Mouse (Mus musculus): Measurements from ENCODE around the gene Syt1. TPM values are rescaled to one million over a fixed set of nuclear protein-coding genes. Genes with fewer than 3 reads are reported as not detected.

The Syt1 gene
- polyA plus RNA-seq, 1 experiment: not detected

DNA sequence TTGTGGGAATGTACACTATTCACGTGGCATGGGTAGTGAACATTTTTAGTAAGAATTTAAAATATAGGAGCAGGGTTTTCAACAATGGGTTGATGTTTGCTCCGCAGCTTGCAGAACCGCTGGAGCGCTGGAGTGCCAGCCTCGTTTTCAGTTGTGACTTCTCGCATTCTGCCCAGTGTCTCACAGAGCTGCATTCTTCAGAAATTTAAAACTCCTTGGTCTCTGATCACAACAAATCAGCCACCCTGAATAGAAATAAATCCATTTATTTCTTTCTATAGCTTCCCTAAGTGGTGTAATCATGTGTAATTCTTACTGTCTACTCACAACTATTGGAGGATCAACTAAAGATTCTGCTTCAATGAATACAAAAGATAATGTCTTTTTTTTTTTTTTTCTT, 458.2 kb downstream of the Syt1 start:
- no peak for TF ChIP-seq GATA1 (IDR thresholded peaks at IDR 0.05; ENCODE audit: low read length)
- no peak for TF ChIP-seq TAL1 (IDR thresholded peaks at IDR 0.05; ENCODE audit: low read length)
- Histone ChIP-seq H3K36me3 (ENCODE audit: control insufficient read depth) (no peaks in the 10 kb centered on the region), H3K27me3 (ENCODE audit: control insufficient read depth) (no peaks in the 10 kb centered on the region), H3K9me3 (ENCODE audit: control insufficient read depth, low read length) (no peaks in the 10 kb centered on the region), H3K4me1 (ENCODE audit: control insufficient read depth) (no peaks in the 10 kb centered on the region; the same call in 1 of the 2 replicates), H3K4me3 (replicated peaks) (no peak overlapping the region)

DNA sequence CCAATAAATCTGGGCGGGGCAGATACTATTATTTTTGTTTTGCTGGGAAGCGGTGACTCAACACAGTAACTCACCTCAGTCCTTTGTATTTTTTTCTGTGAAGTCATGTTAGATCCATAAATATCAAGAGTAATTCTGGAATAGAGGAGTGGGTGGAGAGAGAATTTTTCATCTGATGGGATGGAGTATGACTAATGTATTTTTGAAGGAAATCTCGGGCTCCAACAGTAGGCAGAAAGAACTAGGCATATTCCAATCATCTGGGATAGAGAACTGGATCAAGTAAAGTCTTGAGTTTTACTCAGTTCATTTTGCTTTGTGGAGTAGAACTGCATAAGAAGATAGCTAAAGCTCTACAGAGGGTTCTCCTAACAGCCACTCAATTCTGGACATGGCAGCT, 465.1 kb downstream of the Syt1 start:
- H3K4me1 ChIP-seq (ENCODE audit: control insufficient read depth): no peaks in the 10 kb centered on the region
- no peaks in the 10 kb centered on the region for H3K9me3 ChIP-seq (ENCODE audit: control insufficient read depth, low read length)
- TF ChIP-seq GATA1 (IDR thresholded peaks at IDR 0.05; ENCODE audit: low read length): no peak
- no peak for TF ChIP-seq TAL1 (IDR thresholded peaks at IDR 0.05; ENCODE audit: low read length)
- H3K4me3 ChIP-seq (replicated peaks): no peak overlapping the region
- H3K27me3 ChIP-seq (ENCODE audit: control insufficient read depth): no peaks in the 10 kb centered on the region
- no peaks in the 10 kb centered on the region for H3K36me3 ChIP-seq (ENCODE audit: control insufficient read depth)

- Histone ChIP-seq H3K27me3 (ENCODE audit: control insufficient read depth) (no peaks in the 10 kb centered on the region), H3K9me3 (ENCODE audit: control insufficient read depth, low read length) (no peaks in the 10 kb centered on the region), H3K4me3 (replicated peaks) (no peak overlapping the region), H3K4me1 (ENCODE audit: control insufficient read depth) (no peaks in the 10 kb centered on the region), H3K36me3 (ENCODE audit: control insufficient read depth) (no peaks in the 10 kb centered on the region)
- TF ChIP-seq TAL1 (IDR thresholded peaks at IDR 0.05; ENCODE audit: low read length) (no peak), GATA1 (IDR thresholded peaks at IDR 0.05; ENCODE audit: low read length) (no peak)
Measured at GRCm38 (mm10) chr10:108541555-108541954, 469.2 kb downstream of the Syt1 start.

DNA sequence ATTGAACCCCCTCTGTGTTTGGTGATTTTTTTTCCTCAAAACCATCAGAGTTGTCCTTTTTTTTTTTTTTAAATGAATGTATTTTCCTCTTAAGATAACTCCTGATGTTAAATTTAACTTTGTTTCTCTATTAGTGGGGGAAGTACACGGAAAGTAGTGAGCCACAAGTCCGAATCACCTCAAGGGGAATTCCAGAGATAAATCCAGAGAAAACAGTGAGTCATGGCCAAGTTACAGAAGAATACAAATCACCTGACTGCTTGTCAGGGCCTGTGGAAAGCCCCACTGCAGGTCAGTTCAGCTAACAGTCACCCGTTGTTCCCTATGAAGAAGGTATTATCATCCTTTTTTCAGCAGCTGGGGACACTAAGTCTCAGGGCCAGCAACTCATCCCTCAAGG, 472.2 kb downstream of the Syt1 start:
- H3K9me3 ChIP-seq (ENCODE audit: control insufficient read depth, low read length): no peaks in the 10 kb centered on the region

GRCm38 (mm10) chr10:108537641-108538040, 473.1 kb downstream of the Syt1 start:
- no peaks in the 10 kb centered on the region for H3K9me3 ChIP-seq (ENCODE audit: control insufficient read depth, low read length)
- no peaks in the 10 kb centered on the region for H3K36me3 ChIP-seq (ENCODE audit: control insufficient read depth)
- H3K27me3 ChIP-seq (ENCODE audit: control insufficient read depth): no peaks in the 10 kb centered on the region

More for the DNA sequence above, 472.2 kb downstream of the Syt1 start:
- TF ChIP-seq TAL1 (IDR thresholded peaks at IDR 0.05; ENCODE audit: low read length): no peak
- no peak for TF ChIP-seq GATA1 (IDR thresholded peaks at IDR 0.05; ENCODE audit: low read length)
- Histone ChIP-seq H3K27me3 (ENCODE audit: control insufficient read depth) (no peaks in the 10 kb centered on the region), H3K4me1 (ENCODE audit: control insufficient read depth) (no peaks in the 10 kb centered on the region), H3K4me3 (replicated peaks) (no peak overlapping the region), H3K36me3 (ENCODE audit: control insufficient read depth) (no peaks in the 10 kb centered on the region)

DNA sequence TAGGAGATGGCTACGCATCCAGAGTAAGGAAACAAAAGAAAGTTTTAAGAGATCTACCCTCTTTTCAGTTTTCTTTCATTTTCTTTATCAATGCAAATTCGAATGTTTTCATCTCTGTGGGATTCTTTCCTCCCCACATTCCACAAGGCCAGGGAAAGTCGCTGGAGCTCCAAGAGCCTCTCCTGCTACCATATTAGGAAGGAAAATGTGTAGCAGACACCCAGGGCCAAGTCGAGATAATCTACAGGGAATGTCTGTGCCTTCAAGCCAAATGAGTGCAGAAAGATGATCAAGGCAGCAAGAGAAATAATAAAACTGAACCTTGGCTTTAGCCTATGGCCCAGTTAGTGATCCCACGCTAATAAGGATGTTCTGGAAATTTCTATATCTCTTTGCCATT, 474.9 kb downstream of the Syt1 start:
- Histone ChIP-seq H3K4me1 (ENCODE audit: control insufficient read depth) (no peaks in the 10 kb centered on the region), H3K27me3 (ENCODE audit: control insufficient read depth) (no peaks in the 10 kb centered on the region), H3K4me3 (replicated peaks) (no peak overlapping the region), H3K9me3 (ENCODE audit: control insufficient read depth, low read length) (no peaks in the 10 kb centered on the region), H3K36me3 (ENCODE audit: control insufficient read depth) (no peaks in the 10 kb centered on the region)
- no peak for TF ChIP-seq GATA1 (IDR thresholded peaks at IDR 0.05; ENCODE audit: low read length)
- TF ChIP-seq TAL1 (IDR thresholded peaks at IDR 0.05; ENCODE audit: low read length): no peak

More at GRCm38 (mm10) chr10:108537641-108538040, 473.1 kb downstream of the Syt1 start:
- H3K4me1 ChIP-seq (ENCODE audit: control insufficient read depth): no peaks in the 10 kb centered on the region
- H3K4me3 ChIP-seq (replicated peaks): no peak overlapping the region
- no peak for TF ChIP-seq GATA1 (IDR thresholded peaks at IDR 0.05; ENCODE audit: low read length)
- TF ChIP-seq TAL1 (IDR thresholded peaks at IDR 0.05; ENCODE audit: low read length): no peak

DNA sequence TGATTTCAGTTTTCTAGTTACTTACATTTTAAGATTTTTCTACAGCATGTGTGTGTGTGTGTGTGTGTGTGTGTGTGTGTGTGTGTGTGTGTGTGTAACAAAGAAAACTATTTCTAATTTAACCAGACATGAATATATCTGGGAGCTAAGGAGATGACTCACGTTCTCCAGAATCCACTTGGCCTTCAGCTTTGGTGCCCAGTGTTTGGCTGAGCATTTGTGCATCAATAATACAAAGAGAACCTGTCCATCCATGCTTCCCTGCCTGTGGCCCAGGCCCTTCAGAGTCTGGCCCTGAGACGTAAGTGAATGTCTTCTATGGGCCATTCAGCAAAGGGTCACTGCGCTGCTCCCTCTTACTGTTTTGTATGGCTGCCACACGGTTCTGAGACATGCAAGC, 476.7 kb downstream of the Syt1 start:
- H3K36me3 ChIP-seq (ENCODE audit: control insufficient read depth): no peaks in the 10 kb centered on the region
- no peak for TF ChIP-seq TAL1 (IDR thresholded peaks at IDR 0.05; ENCODE audit: low read length)
- no peaks in the 10 kb centered on the region for H3K27me3 ChIP-seq (ENCODE audit: control insufficient read depth)
- no peaks in the 10 kb centered on the region for H3K9me3 ChIP-seq (ENCODE audit: control insufficient read depth, low read length)
- H3K4me1 ChIP-seq (ENCODE audit: control insufficient read depth): no peaks in the 10 kb centered on the region
- H3K4me3 ChIP-seq (replicated peaks): no peak overlapping the region

DNA sequence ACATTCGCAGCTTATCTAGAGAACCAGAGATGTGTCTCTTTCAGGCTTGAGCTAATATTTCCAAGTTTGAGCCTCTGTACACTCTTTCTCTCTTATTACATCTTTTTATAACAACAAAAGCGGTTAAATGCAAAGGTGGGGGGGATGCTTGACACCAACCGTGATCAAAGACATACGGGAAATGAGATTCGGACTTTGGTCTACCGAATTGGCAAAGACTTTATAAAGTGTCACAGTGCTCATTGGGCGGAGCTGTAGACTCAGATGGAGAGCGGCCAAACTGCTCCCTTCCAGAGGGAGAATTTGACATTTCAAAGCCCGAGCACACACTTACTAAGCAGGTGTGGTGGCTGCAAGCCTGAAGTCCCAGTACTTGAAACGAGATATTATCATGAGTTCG, 477.9 kb downstream of the Syt1 start:
- TF ChIP-seq GATA1 (IDR thresholded peaks at IDR 0.05; ENCODE audit: low read length) (no peak), TAL1 (IDR thresholded peaks at IDR 0.05; ENCODE audit: low read length) (no peak)
- no peak overlapping the region for H3K4me3 ChIP-seq (replicated peaks)
- H3K4me1 ChIP-seq (ENCODE audit: control insufficient read depth): no peaks in the 10 kb centered on the region
- no peaks in the 10 kb centered on the region for H3K9me3 ChIP-seq (ENCODE audit: control insufficient read depth, low read length)
- no peaks in the 10 kb centered on the region for H3K27me3 ChIP-seq (ENCODE audit: control insufficient read depth)
- no peaks in the 10 kb centered on the region for H3K36me3 ChIP-seq (ENCODE audit: control insufficient read depth)

GRCm38 (mm10) chr10:108532283-108532682, 478.5 kb downstream of the Syt1 start:
- Histone ChIP-seq H3K36me3 (ENCODE audit: control insufficient read depth) (no peaks in the 10 kb centered on the region), H3K4me3 (replicated peaks) (no peak overlapping the region)
- TF ChIP-seq TAL1 (IDR thresholded peaks at IDR 0.05; ENCODE audit: low read length) (no peak), GATA1 (IDR thresholded peaks at IDR 0.05; ENCODE audit: low read length) (no peak)

DNA sequence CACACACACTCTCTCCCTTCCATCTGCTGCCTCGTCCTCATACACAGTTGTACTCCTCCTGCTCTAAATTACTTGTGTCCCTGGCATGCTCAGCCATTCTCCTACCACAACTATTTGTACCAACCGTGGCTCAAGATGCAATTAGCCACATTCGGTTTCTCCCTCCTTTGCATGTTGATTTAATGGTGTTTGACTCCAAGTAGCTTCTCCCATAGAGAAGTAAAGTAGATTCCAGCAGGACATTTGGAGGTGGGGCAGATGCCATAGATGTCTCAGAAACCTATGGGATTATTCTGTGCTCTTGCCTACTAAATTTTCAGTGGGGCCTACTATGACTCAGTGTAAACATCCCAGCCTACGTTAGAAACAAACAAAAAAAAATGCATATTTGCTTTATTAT, 479.1 kb downstream of the Syt1 start:
- no peaks in the 10 kb centered on the region for H3K36me3 ChIP-seq (ENCODE audit: control insufficient read depth)
- TF ChIP-seq TAL1 (IDR thresholded peaks at IDR 0.05; ENCODE audit: low read length) (no peak), GATA1 (IDR thresholded peaks at IDR 0.05; ENCODE audit: low read length) (no peak)
- H3K4me1 ChIP-seq (ENCODE audit: control insufficient read depth): no peaks in the 10 kb centered on the region
- H3K27me3 ChIP-seq (ENCODE audit: control insufficient read depth): no peaks in the 10 kb centered on the region
- H3K4me3 ChIP-seq (replicated peaks): no peak overlapping the region
- H3K9me3 ChIP-seq (ENCODE audit: control insufficient read depth, low read length): no peaks in the 10 kb centered on the region

More at GRCm38 (mm10) chr10:108532283-108532682, 478.5 kb downstream of the Syt1 start:
- H3K4me1 ChIP-seq (ENCODE audit: control insufficient read depth): no peaks in the 10 kb centered on the region
- H3K9me3 ChIP-seq (ENCODE audit: control insufficient read depth, low read length): no peaks in the 10 kb centered on the region
- H3K27me3 ChIP-seq (ENCODE audit: control insufficient read depth): no peaks in the 10 kb centered on the region

Measured in erythroblast, embryonic 14.5 days (primary cell).